Mouse (Mus musculus): ENCODE data around the gene Unc119b.

DNA sequence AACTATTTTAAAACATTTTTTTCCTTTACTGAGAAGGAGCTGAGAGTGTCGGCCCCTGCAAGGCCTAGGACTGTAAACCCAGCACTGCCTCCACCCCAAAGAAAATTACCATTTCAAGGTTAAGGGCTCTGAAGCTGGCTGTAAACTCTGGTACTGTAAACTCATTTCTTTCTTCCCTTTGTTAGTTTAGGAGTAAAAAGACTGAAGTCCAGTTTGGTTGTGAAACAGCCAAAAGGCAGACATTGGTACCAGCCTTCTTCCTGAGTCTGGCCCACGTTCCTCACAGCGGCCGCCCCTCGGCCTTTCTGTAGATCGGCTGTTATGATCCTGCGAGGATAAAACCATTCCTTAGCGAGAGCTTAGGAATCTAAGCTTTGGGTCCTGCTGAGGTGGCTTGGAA is 20.3 kb downstream of the Unc119b start:
- TF ChIP-seq GATA1 (IDR thresholded peaks at IDR 0.05; ENCODE audit: low read length): no peak
- TF ChIP-seq TAL1 (IDR thresholded peaks at IDR 0.05; ENCODE audit: low read length): no peak

Measured in erythroblast, embryonic 14.5 days (primary cell).